Mouse (Mus musculus) left cerebral cortex, postnatal 4 days (tissue): ENCODE measurements around the gene Bicd2. TPM values are rescaled to one million over a fixed set of nuclear protein-coding genes. Genes with fewer than 3 reads are reported as not detected.
"Not testable (repeated sequence)": the region's sequence is repeated elsewhere in the genome, so short reads cannot be mapped to it uniquely, and the experiment has no call there.

Experiments
- DNase-seq: peaks from one replicate; pipeline ENCODE4 v3.0.0-alpha.2; 2022
- intact Hi-C: fragments of 180-260 bp; cut with DNase I; formaldehyde crosslinking; loops from one replicate; pipeline ENCODE4 v1.15.1; 2025
- total RNA-seq, 2 experiments: library from RNA; stranded (reverse); gene quantifications; 2 replicates each; pipeline ENCODE4 v1.2.3; 2021

The Bicd2 gene
- total RNA-seq, 2 experiments from 2014 or later, result 56.6 to 57.2 TPM

- no peak for DNase-seq
These were observed 16.1 kb downstream of the Bicd2 start for GRCm38 (mm10) chr13:49357367-49358026.

GRCm38 (mm10) chr13:49358184-49358583 lies 16.8 kb downstream of the Bicd2 start:
- no peak for DNase-seq
- intact Hi-C loops, result no loop called here

More at GRCm38 (mm10) chr13:49357367-49358026, 16.1 kb downstream of the Bicd2 start:
- intact Hi-C loops, result no loop called here

- intact Hi-C loops, result no loop called here
- no peak for DNase-seq
These were observed 19.6 kb downstream of the Bicd2 start for GRCm38 (mm10) chr13:49360906-49361406.

GRCm38 (mm10) chr13:49362364-49362763 lies 21.0 kb downstream of the Bicd2 start:
- DNase-seq, result no peak
- intact Hi-C loops, result no loop called here

GRCm38 (mm10) chr13:49362804-49363203 lies 21.4 kb downstream of the Bicd2 start:
- intact Hi-C loops, result no loop called here
- peak; percentile 26 for DNase-seq

GRCm38 (mm10) chr13:49364716-49365115 lies 23.3 kb downstream of the Bicd2 start:
- intact Hi-C loops, result no loop called here
- no peak for DNase-seq

- intact Hi-C loops, result no loop called here
- DNase-seq, result no peak
These were observed 26.5 kb downstream of the Bicd2 start for GRCm38 (mm10) chr13:49367657-49368440.

GRCm38 (mm10) chr13:49369404-49369803 lies 28.0 kb downstream of the Bicd2 start:
- no peak for DNase-seq
- intact Hi-C loops, result no loop called here

GRCm38 (mm10) chr13:49370216-49370615 lies 28.8 kb downstream of the Bicd2 start:
- intact Hi-C loops, DNase-seq: not testable (repeated sequence)

GRCm38 (mm10) chr13:49370916-49371315 lies 29.5 kb downstream of the Bicd2 start:
- intact Hi-C loops, DNase-seq: not testable (repeated sequence)

- intact Hi-C loops, result no loop called here
- no peak for DNase-seq
These were observed 30.1 kb downstream of the Bicd2 start for GRCm38 (mm10) chr13:49371428-49371899.

GRCm38 (mm10) chr13:49372370-49373060 lies 31.1 kb downstream of the Bicd2 start:
- intact Hi-C loops, result no loop called here
- no peak for DNase-seq

- intact Hi-C loops, result no loop called here
- no peak for DNase-seq
These were observed 32.9 kb downstream of the Bicd2 start for GRCm38 (mm10) chr13:49374304-49374703.

- intact Hi-C loops, result no loop called here
- no peak for DNase-seq
These were observed 33.3 kb downstream of the Bicd2 start for GRCm38 (mm10) chr13:49374730-49375129.

- no peak for DNase-seq
- intact Hi-C loops, result no loop called here
These were observed 36.2 kb downstream of the Bicd2 start for GRCm38 (mm10) chr13:49377608-49378007.

GRCm38 (mm10) chr13:49379301-49379700 lies 37.9 kb downstream of the Bicd2 start:
- DNase-seq, result no peak
- intact Hi-C loops, result no loop called here

GRCm38 (mm10) chr13:49381230-49381629 lies 39.8 kb downstream of the Bicd2 start:
- peak; percentile 78 for DNase-seq
- intact Hi-C loops, result no loop called here

GRCm38 (mm10) chr13:49382997-49383396 lies 41.6 kb downstream of the Bicd2 start:
- no peak for DNase-seq
- intact Hi-C loops, result no loop called here

- no peak for DNase-seq
- intact Hi-C loops, result no loop called here
These were observed 43.5 kb downstream of the Bicd2 start for GRCm38 (mm10) chr13:49384751-49385463.

GRCm38 (mm10) chr13:49391374-49391773 lies 50.0 kb downstream of the Bicd2 start:
- DNase-seq, result peak; percentile 35
- intact Hi-C loops, result no loop called here
